Mouse (Mus musculus) testis, adult 2 months (tissue): ENCODE measurements around the gene Clcn7.

ENCODE experiments used
- CTCF ChIP-seq: fragments of 200-500 bp; IDR thresholded peaks from 2 replicates; pipeline ENCODE4 v1.5.1; 2012; ENCODE audit warnings: low read depth, mild to moderate bottlenecking, inconsistent platforms, low read length, moderate library complexity; ENCODE audit not compliant: control insufficient read depth, insufficient read depth, insufficient replicate concordance
- POLR2A ChIP-seq: fragments of 200-500 bp; IDR thresholded peaks from 2 replicates; pipeline ENCODE4 v1.6.1; 2012; ENCODE audit warnings: low read depth, mild to moderate bottlenecking, inconsistent platforms, low read length, moderate library complexity; ENCODE audit not compliant: control insufficient read depth

DNA sequence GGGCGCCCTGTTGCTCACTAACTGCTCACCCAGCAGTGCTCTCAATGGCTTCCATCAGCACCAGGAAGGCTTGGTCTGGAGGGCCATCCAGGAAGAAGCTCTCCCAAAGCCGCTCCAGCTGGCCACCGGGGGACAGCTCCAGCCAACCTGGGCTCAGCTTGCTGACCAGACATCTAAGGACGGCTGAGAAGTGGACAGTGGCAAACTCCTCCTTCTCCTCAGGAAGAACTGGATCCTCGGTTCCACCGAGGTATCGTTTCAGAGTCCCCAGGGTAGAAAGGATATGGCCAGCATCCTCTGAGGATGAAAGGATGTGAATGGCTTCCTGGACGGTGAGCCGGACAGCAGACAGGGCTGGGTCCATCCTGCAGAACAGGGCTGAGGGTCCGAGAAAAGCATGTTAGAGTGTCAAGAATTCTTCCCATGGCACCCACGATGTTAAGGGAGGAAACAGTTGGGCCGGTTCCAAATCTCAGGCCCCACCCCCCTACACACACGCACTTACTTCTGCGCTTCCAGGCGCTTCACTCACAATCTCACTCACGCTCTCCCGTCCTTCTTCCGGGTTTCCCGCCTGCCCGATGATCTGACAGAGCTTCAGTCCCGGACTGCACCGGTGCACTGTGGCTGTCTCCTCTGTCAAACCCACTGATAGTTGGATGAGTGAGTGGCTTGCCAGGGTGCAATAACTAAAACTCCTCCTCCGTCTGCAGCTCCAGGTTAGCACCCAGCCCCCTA is 18.1 kb upstream of the Clcn7 start:
- TF ChIP-seq POLR2A (no peak), CTCF (no peak)
